Mouse (Mus musculus) midbrain, embryonic 15.5 days (tissue): ENCODE results near the gene Cyp39a1. TPM values are rescaled to one million over a fixed set of nuclear protein-coding genes. Genes with fewer than 3 reads are reported as not detected.

Source experiments
- ATAC-seq: fragments of 200-750 bp; cut with Nextera tagmentation; replicated peaks from 2 replicates; pipeline ENCODE4 v1.8.0; 2017; ENCODE audit warnings: moderate TSS enrichment
- H3K27ac ChIP-seq: fragments of 300-500 bp; sonication (generic); 2 replicates; pipeline ENCODE4 v1.5.1; 2015; ENCODE audit warnings: mild to moderate bottlenecking, inconsistent platforms
- H3K27me3 ChIP-seq: fragments of 300-500 bp; sonication (generic); replicated peaks from 2 replicates; pipeline ENCODE4 v1.6.1; 2015; ENCODE audit warnings: inconsistent platforms
- H3K36me3 ChIP-seq: fragments of 300-500 bp; sonication (generic); replicated peaks from 2 replicates; pipeline ENCODE4 v1.6.1; 2015; ENCODE audit warnings: inconsistent platforms
- H3K4me1 ChIP-seq: fragments of 300-500 bp; sonication (generic); 2 replicates; pipeline ENCODE4 v1.6.1; 2015; ENCODE audit warnings: inconsistent platforms
- H3K4me2 ChIP-seq: fragments of 300-500 bp; sonication (generic); 2 replicates; pipeline ENCODE4 v1.6.1; 2015; ENCODE audit warnings: inconsistent platforms, mild to moderate bottlenecking, moderate library complexity
- H3K4me3 ChIP-seq: fragments of 300-500 bp; sonication (generic); 2 replicates; pipeline ENCODE4 v1.5.1; 2015; ENCODE audit warnings: mild to moderate bottlenecking, inconsistent platforms
- H3K9ac ChIP-seq: fragments of 300-500 bp; sonication (generic); 2 replicates; pipeline ENCODE4 v1.6.1; 2015; ENCODE audit warnings: mild to moderate bottlenecking, inconsistent platforms
- H3K9me3 ChIP-seq: fragments of 300-500 bp; sonication (generic); 2 replicates; pipeline ENCODE4 v1.6.1; 2016; ENCODE audit warnings: inconsistent platforms
- WGBS: fragments of 180-500 bp; shearing (Covaris S2); methylation state at CpG from one replicate; pipeline ENCODE4 v1.1.7; 2015; ENCODE audit warnings: mixed read lengths; 5-methylcytosine and 5-hydroxymethylcytosine counted together
- polyA plus RNA-seq: library from polyadenylated mRNA; unstranded; fragments of >200 nt; fragmentation: Nextera tagmentation; extraction: Ambion mirVana; gene quantifications from 2 replicates; pipeline ENCODE4 v1.2.1, GENCODE M21; 2015

Gene Cyp39a1
- polyA plus RNA-seq, 1 experiment from 2014 or later, result 8.7 TPM

GRCm38 (mm10) chr17:43698997-43699649 is 31.9 kb downstream of the Cyp39a1 start:
- WGBS, result 29% methylated on average over 14 of the region's 14 CpGs
- peak overlapping the region; percentile 30 for H3K4me3 ChIP-seq
- H3K27ac ChIP-seq, result no peak overlapping the region
- H3K36me3 ChIP-seq, result no peaks in the 10 kb centered on the region
- peaks cover 2% of the 10 kb centered on the region; the same call in 1 of the 2 replicates for H3K4me1 ChIP-seq
- H3K4me2 ChIP-seq, result peak overlapping the region; percentile 53
- peak overlapping the region; percentile 45 for H3K9ac ChIP-seq
- no peaks in the 10 kb centered on the region for H3K27me3 ChIP-seq
- peak; percentile 89 for ATAC-seq
- H3K9me3 ChIP-seq, result no peaks in the 10 kb centered on the region

GRCm38 (mm10) chr17:43701060-43701459 is 33.8 kb downstream of the Cyp39a1 start:
- Histone ChIP-seq H3K4me1 (peaks cover 2% of the 10 kb centered on the region; the same call in 1 of the 2 replicates), H3K4me3 (no peak overlapping the region), H3K4me2 (no peak overlapping the region), H3K9ac (no peak overlapping the region), H3K36me3 (no peaks in the 10 kb centered on the region), H3K27me3 (no peaks in the 10 kb centered on the region), H3K27ac (no peak overlapping the region), H3K9me3 (no peaks in the 10 kb centered on the region)
- ATAC-seq, result no peak
- 67% methylated on average over 6 of the region's 6 CpGs for WGBS

- H3K27ac ChIP-seq, result no peak overlapping the region
- WGBS, result 88% methylated on average over 12 of the region's 12 CpGs
- no peaks in the 10 kb centered on the region for H3K36me3 ChIP-seq
- no peak overlapping the region for H3K4me2 ChIP-seq
- H3K9ac ChIP-seq, result no peak overlapping the region
- no peaks in the 10 kb centered on the region for H3K4me1 ChIP-seq
- no peak for ATAC-seq
- no peak overlapping the region for H3K4me3 ChIP-seq
- H3K27me3 ChIP-seq, result no peaks in the 10 kb centered on the region
- H3K9me3 ChIP-seq, result no peaks in the 10 kb centered on the region
Measured at GRCm38 (mm10) chr17:43704216-43704930, 37.1 kb downstream of the Cyp39a1 start.

GRCm38 (mm10) chr17:43706749-43707148 is 39.5 kb downstream of the Cyp39a1 start:
- no peak overlapping the region for H3K4me2 ChIP-seq
- no peak overlapping the region for H3K9ac ChIP-seq
- no peaks in the 10 kb centered on the region for H3K4me1 ChIP-seq
- no peak overlapping the region for H3K27ac ChIP-seq
- no peaks in the 10 kb centered on the region for H3K27me3 ChIP-seq
- 92% methylated on average over 3 of the region's 3 CpGs for WGBS
- no peak for ATAC-seq
- H3K4me3 ChIP-seq, result no peak overlapping the region
- no peaks in the 10 kb centered on the region for H3K36me3 ChIP-seq
- H3K9me3 ChIP-seq, result no peaks in the 10 kb centered on the region

- Histone ChIP-seq H3K36me3 (no peaks in the 10 kb centered on the region), H3K27me3 (no peaks in the 10 kb centered on the region), H3K27ac (no peak overlapping the region), H3K9ac (no peak overlapping the region), H3K4me2 (no peak overlapping the region), H3K9me3 (no peaks in the 10 kb centered on the region), H3K4me1 (no peaks in the 10 kb centered on the region), H3K4me3 (no peak overlapping the region)
- ATAC-seq, result no peak
- 84% methylated on average over 3 of the region's 3 CpGs for WGBS
Measured at GRCm38 (mm10) chr17:43707254-43707653, 40.0 kb downstream of the Cyp39a1 start.

GRCm38 (mm10) chr17:43711557-43712352 is 44.5 kb downstream of the Cyp39a1 start:
- H3K4me1 ChIP-seq, result no peaks in the 10 kb centered on the region
- 91% methylated on average over 7 of the region's 7 CpGs for WGBS
- no peak overlapping the region for H3K9ac ChIP-seq
- H3K9me3 ChIP-seq, result no peaks in the 10 kb centered on the region
- ATAC-seq, result no peak
- no peak overlapping the region for H3K4me3 ChIP-seq
- no peak overlapping the region for H3K4me2 ChIP-seq
- H3K27me3 ChIP-seq, result no peaks in the 10 kb centered on the region
- H3K36me3 ChIP-seq, result no peaks in the 10 kb centered on the region
- H3K27ac ChIP-seq, result no peak overlapping the region

GRCm38 (mm10) chr17:43714191-43714590 is 47.0 kb downstream of the Cyp39a1 start:
- Histone ChIP-seq H3K4me3 (no peak overlapping the region), H3K9ac (no peak overlapping the region), H3K4me2 (no peak overlapping the region), H3K27me3 (no peaks in the 10 kb centered on the region), H3K4me1 (no peaks in the 10 kb centered on the region), H3K36me3 (no peaks in the 10 kb centered on the region), H3K27ac (no peak overlapping the region), H3K9me3 (no peaks in the 10 kb centered on the region)
- 80% methylated on average over 3 of the region's 3 CpGs for WGBS
- no peak for ATAC-seq

GRCm38 (mm10) chr17:43716601-43717000 is 49.4 kb downstream of the Cyp39a1 start:
- no peak overlapping the region for H3K4me3 ChIP-seq
- no peak overlapping the region for H3K9ac ChIP-seq
- no peaks in the 10 kb centered on the region for H3K36me3 ChIP-seq
- H3K4me1 ChIP-seq, result no peaks in the 10 kb centered on the region
- 76% methylated on average over 7 of the region's 7 CpGs for WGBS
- no peak overlapping the region for H3K27ac ChIP-seq
- no peak overlapping the region for H3K4me2 ChIP-seq
- no peak for ATAC-seq
- no peaks in the 10 kb centered on the region for H3K9me3 ChIP-seq
- H3K27me3 ChIP-seq, result no peaks in the 10 kb centered on the region

- WGBS, result 92% methylated on average over 3 of the region's 3 CpGs
- Histone ChIP-seq H3K9me3 (no peaks in the 10 kb centered on the region), H3K4me2 (no peak overlapping the region), H3K27me3 (no peaks in the 10 kb centered on the region), H3K36me3 (no peaks in the 10 kb centered on the region), H3K27ac (no peak overlapping the region), H3K4me1 (no peaks in the 10 kb centered on the region), H3K4me3 (no peak overlapping the region), H3K9ac (no peak overlapping the region)
- ATAC-seq, result no peak
Measured at GRCm38 (mm10) chr17:43719401-43719800, 52.2 kb downstream of the Cyp39a1 start.

- Histone ChIP-seq H3K4me2 (no peak overlapping the region), H3K27me3 (no peaks in the 10 kb centered on the region), H3K9me3 (no peaks in the 10 kb centered on the region), H3K9ac (no peak overlapping the region), H3K4me1 (no peaks in the 10 kb centered on the region), H3K27ac (no peak overlapping the region), H3K36me3 (no peaks in the 10 kb centered on the region), H3K4me3 (no peak overlapping the region)
- 97% methylated on average over 2 of the region's 2 CpGs for WGBS
- ATAC-seq, result no peak
Measured at GRCm38 (mm10) chr17:43724480-43724879, 57.3 kb downstream of the Cyp39a1 start.

GRCm38 (mm10) chr17:43731327-43731726 is 64.1 kb downstream of the Cyp39a1 start:
- WGBS, result 74% methylated on average over 8 of the region's 8 CpGs
- Histone ChIP-seq H3K27me3 (no peaks in the 10 kb centered on the region), H3K4me3 (no peak overlapping the region), H3K9ac (no peak overlapping the region), H3K36me3 (no peaks in the 10 kb centered on the region), H3K4me1 (no peaks in the 10 kb centered on the region), H3K9me3 (no peaks in the 10 kb centered on the region), H3K27ac (no peak overlapping the region), H3K4me2 (no peak overlapping the region)
- ATAC-seq, result no peak

GRCm38 (mm10) chr17:43731976-43732375 is 64.8 kb downstream of the Cyp39a1 start:
- H3K4me3 ChIP-seq, result no peak overlapping the region
- no peaks in the 10 kb centered on the region for H3K4me1 ChIP-seq
- no peak overlapping the region for H3K4me2 ChIP-seq
- H3K9me3 ChIP-seq, result no peaks in the 10 kb centered on the region
- no peak for ATAC-seq
- 89% methylated on average over 8 of the region's 8 CpGs for WGBS
- no peak overlapping the region for H3K27ac ChIP-seq
- no peak overlapping the region for H3K9ac ChIP-seq
- H3K27me3 ChIP-seq, result no peaks in the 10 kb centered on the region
- no peaks in the 10 kb centered on the region for H3K36me3 ChIP-seq
